Mouse (Mus musculus): ENCODE data around the gene Tut7.

DNA sequence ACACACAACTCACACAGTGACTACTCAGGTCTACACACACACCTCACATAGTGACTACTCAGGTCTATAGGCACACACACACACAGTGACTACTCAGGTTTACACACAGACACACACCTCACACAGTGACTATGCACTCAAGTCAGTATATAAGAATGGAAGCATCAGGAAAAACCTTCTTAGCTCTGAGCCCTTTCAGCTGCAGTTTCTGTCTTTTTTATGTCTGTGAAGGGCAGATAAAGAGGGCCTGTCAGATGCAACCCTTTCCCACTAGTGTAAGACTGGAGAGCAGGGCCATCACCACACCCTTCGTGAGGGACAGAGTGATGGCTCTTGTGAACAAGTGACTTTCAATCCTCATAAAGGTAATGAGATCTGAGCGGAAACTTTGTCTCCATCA lies 84.5 kb downstream of the Tut7 start:
- TF ChIP-seq POLR2A (IDR thresholded peaks at IDR 0.05; ENCODE audit: extremely low read depth, insufficient read depth, low read length) (no peak), CTCF (IDR thresholded peaks at IDR 0.05; ENCODE audit: extremely low read depth, insufficient read depth, low read length) (no peak)

All from cortical plate, adult 2 months (tissue).